Mouse (Mus musculus): ENCODE data around the gene Cx3cl1.

DNA sequence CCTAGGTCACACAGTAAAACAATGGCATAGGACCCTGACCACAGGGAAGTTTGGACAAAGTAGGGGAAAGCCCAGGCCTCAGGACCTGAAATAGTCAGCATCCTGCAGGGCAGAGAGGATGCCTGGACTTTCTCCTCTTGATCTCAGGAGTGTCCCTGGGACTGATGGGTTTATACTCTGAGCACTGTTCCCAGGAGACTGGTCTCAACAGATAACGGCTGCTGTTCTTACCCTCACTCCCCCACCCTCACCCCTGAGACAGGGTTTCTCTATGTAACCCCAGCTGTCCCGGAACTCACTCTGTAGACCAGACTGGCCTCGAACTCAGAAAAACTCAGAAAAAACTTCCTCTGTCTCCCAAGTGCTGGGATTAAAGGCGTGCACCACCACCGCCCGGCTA is 36.6 kb downstream of the Cx3cl1 start:
- TF ChIP-seq GATA1 (IDR thresholded peaks at IDR 0.05; ENCODE audit: borderline replicate concordance, low read length): no peak
- TF ChIP-seq FLI1 (IDR thresholded peaks at IDR 0.05; ENCODE audit: low read length): no peak
